In the genomic region with DNA sequence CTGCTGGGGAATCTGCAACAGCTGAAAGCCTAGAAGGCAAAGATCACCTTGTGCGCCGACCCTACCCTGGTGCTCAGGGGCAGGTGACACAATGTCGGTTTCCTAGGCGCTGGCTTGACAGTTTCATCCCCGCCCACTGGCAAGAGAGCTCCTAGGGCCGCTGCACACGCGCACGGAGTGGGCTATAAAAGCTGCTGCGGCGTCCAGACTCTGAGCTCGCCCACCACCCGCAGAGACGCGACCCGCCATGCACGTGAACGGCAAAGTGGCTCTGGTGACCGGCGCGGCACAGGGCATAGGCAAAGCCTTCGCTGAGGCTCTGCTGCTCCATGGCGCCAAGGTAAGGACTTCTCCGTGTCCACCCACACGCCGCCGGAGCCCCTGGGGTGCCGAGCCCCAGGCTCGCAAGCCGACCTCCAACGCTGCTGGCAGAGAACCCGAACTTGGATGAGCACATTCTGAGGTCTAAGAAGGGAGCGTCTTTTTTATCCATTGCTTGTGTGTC, we compare ENCODE assay signal across 8 mouse cellular contexts. TPM values are rescaled to one million over a fixed set of nuclear protein-coding genes. Genes with fewer than 3 reads are reported as not detected.
DNase-seq lines count a peak whose midpoint lies in the region; ATAC-seq and TF ChIP-seq lines count a peak whose summit lies in the region.

A gene (plus strand): TSS at position 213 of the 505 bp plus-strand sequence.

- DNase-seq in left cerebral cortex, postnatal 10 days (ENCODE audit: extremely low spot score in 1 of 2, low spot score in 2 of 2): peak; percentile 31 to 58
- no peak for DNase-seq in left cerebral cortex, adult 8-10 months (ENCODE audit: low spot score in 2 of 2)
- peak; percentile 75 for DNase-seq in kidney, postnatal 10 days
- peak; percentile 74 for DNase-seq in lung, embryonic 14.5 days
- no peak for DNase-seq in MN1 (ENCODE audit: low spot score)

- H3K4me1 ChIP-seq in erythroblast, embryonic 14.5 days (ENCODE audit: control insufficient read depth): no peaks in the 10 kb centered on the region
- H3K4me1 ChIP-seq in heart, embryonic 15.5 days (replicated peaks): peaks cover 11% of the 10 kb centered on the region
- H3K4me1 ChIP-seq in lung, embryonic 14.5 days (ENCODE audit: insufficient read depth): peaks cover 5% of the 10 kb centered on the region

- under 1% methylated on average over 33 of the region's 33 CpGs for WGBS in heart, embryonic 15.5 days
- under 1% methylated on average over 33 of the region's 33 CpGs for WGBS in lung, embryonic 14.5 days

- intact Hi-C loops in left cerebral cortex, postnatal 10 days (cut with DNase I): no loop called here

- H3K9me3 ChIP-seq in erythroblast, embryonic 14.5 days (ENCODE audit: control insufficient read depth, low read length): no peaks in the 10 kb centered on the region
- no peaks in the 10 kb centered on the region for H3K9me3 ChIP-seq in heart, embryonic 15.5 days (replicated peaks)
- no peaks in the 10 kb centered on the region for H3K9me3 ChIP-seq in lung, embryonic 14.5 days (ENCODE audit: low read depth, low read length)

- H3K4me3 ChIP-seq in erythroblast, embryonic 14.5 days (replicated peaks): peak within 1 kb of the TSS; percentile 52
- peak within 1 kb of the TSS; percentile 59 for H3K4me3 ChIP-seq in heart, embryonic 15.5 days
- peak within 1 kb of the TSS; percentile 50 for H3K4me3 ChIP-seq in lung, embryonic 14.5 days (ENCODE audit: low read depth, low read length)

- H3K27me3 ChIP-seq in erythroblast, embryonic 14.5 days (ENCODE audit: control insufficient read depth): peaks cover 16% of the 10 kb centered on the region
- no peaks in the 10 kb centered on the region for H3K27me3 ChIP-seq in heart, embryonic 15.5 days
- H3K27me3 ChIP-seq in lung, embryonic 14.5 days (ENCODE audit: insufficient read depth, low read length): no peaks in the 10 kb centered on the region

- H3K27ac ChIP-seq in heart, embryonic 15.5 days: peak within 1 kb of the TSS; percentile 35
- no peak within 1 kb of the TSS for H3K27ac ChIP-seq in lung, embryonic 14.5 days (ENCODE audit: low read depth)

- peak within 1 kb of the TSS; percentile 90 for H3K4me2 ChIP-seq in heart, embryonic 15.5 days
- H3K4me2 ChIP-seq in lung, embryonic 14.5 days: peak within 1 kb of the TSS; percentile 83

- no peaks in the 10 kb centered on the region for H3K36me3 ChIP-seq in erythroblast, embryonic 14.5 days (ENCODE audit: control insufficient read depth)
- H3K36me3 ChIP-seq in heart, embryonic 15.5 days: no peaks in the 10 kb centered on the region
- no peaks in the 10 kb centered on the region for H3K36me3 ChIP-seq in lung, embryonic 14.5 days (ENCODE audit: insufficient read depth)

- H3K9ac ChIP-seq in heart, embryonic 15.5 days: peak within 1 kb of the TSS; percentile 63
- H3K9ac ChIP-seq in lung, embryonic 14.5 days: peak within 1 kb of the TSS; percentile 58

- ATAC-seq in heart, embryonic 15.5 days (replicated peaks; ENCODE audit: insufficient number of reproducible peaks, insufficient read depth, low FRiP score, low read depth): peak; percentile 53; the same call in 1 of the 2 replicates
- ATAC-seq in lung, embryonic 14.5 days (ENCODE audit: insufficient read depth): peak; percentile 89
- ATAC-seq in neutrophil, adult 5-6 weeks (ENCODE audit: extremely low read depth, insufficient number of reproducible peaks, low FRiP score, poor library complexity, severe bottlenecking): no peak

- no peak for TF ChIP-seq CTCF in lung, embryonic 14.5 days (IDR thresholded peaks at IDR 0.05; ENCODE audit: low read depth)

RNA-seq across cellular contexts. Expression of the gene that starts here (rescaled TPM):
- total RNA-seq in left cerebral cortex, postnatal 10 days (2021): 1 to 10 TPM; 3.0 to 3.6 TPM
- total RNA-seq in left cerebral cortex, adult 8-10 months (2022): 1 to 10 TPM; 2.6 to 6.5 (median 4.9) TPM
- 0.03 TPM in 1 of 2 replicates, not detected in the other for polyA plus RNA-seq in erythroblast, embryonic 14.5 days (2012)
- 17.4 and 31.6 TPM in 2 replicates for polyA plus RNA-seq in heart, embryonic 15.5 days (2015; fragmentation: Nextera tagmentation; extraction: Ambion mirVana)
- polyA plus RNA-seq in lung, embryonic 14.5 days (2014; fragmentation: Nextera tagmentation; extraction: Ambion mirVana): 15.6 and 17.7 TPM in 2 replicates
- 10.2 and 11.0 TPM in 2 replicates for total RNA-seq in neutrophil, adult 5-6 weeks (2017)

Comparison
In these comparisons a context has a peak if more than half of its experiments do, and no peak if none do; other contexts are left out.
1. RNA of the gene that starts here (polyA plus RNA-seq): 17.4 to 31.6 TPM in heart, embryonic 15.5 days and 15.6 to 17.7 TPM in lung, embryonic 14.5 days; 0.03 TPM in erythroblast, embryonic 14.5 days; every median in the first group is over 10 times any median in the second.
2. DNase-seq: peak in left cerebral cortex, postnatal 10 days (2 of 2), kidney, postnatal 10 days (single experiment) and lung, embryonic 14.5 days (single experiment); none in left cerebral cortex, adult 8-10 months (0 of 2) and MN1 (single experiment).
3. Peak in every context shown above with its lines, with median percentiles within 50 percentile points of each other: H3K4me3 ChIP-seq.